Mouse (Mus musculus) urinary bladder, postnatal 25 days (tissue): ENCODE measurements around the gene Cit.

Experiments used
- DNase-seq: peaks from one replicate; pipeline ENCODE4 v3.0.0; 2022; ENCODE audit warnings: low spot score

Cit gene

DNA sequence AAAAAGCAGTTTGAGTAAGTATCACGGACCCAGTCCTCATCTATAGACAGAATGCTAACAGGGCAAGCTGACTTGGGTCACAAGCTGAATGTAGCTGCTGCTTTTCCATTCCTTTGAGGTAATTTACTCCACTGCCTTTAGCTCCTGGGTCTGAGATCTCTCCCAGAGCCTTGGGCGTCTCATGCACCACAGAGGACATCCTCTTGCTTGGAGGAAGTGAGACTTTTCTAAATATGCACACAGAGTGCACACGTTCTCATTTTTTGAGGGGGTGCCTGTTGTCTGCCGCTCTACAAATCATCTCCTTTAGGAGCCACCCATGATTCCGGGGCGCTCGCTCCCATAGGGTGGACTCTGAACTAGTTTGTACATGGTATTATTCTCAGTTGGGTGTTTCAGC is 167.4 kb downstream of the Cit start:
- no peak for DNase-seq

DNA sequence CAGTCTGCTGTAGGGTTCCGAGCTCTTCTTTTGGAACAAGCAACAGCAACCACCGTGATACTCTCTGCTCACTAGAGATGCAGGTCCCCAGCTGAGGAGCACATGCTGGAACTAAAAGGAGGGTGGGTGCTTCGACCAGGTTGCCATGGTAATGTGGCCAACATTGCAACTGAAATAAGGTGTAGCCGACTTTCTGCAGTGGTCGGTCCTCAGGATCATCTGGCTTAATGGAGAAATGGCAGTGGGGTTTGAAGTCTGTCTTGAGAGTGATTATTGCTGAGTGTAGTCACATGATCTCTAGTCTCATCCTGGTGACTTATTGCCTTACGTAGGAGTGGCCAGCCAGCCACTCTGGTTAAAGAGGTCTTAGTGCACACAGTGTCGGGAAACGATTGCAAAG is 168.7 kb downstream of the Cit start:
- no peak for DNase-seq

DNA sequence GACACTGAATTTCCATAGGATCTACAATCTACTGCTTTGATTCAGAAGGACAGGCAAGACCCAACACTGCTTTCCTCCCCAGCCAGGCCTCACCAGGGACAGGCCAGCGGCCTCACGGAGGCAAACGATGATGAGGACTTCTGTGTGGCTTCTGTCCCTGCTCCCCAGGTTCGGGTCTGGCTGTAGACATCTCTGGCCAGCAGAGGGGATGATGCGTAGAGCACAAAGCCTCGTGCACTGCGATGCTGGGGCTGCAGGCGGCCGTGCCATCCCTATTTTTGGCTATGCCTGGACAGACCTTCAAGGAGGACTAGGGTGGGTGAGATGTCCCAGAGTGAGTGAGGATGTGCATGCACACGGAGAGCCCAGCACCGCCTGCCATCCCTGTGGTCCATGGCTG is 169.2 kb downstream of the Cit start:
- no peak for DNase-seq

DNA sequence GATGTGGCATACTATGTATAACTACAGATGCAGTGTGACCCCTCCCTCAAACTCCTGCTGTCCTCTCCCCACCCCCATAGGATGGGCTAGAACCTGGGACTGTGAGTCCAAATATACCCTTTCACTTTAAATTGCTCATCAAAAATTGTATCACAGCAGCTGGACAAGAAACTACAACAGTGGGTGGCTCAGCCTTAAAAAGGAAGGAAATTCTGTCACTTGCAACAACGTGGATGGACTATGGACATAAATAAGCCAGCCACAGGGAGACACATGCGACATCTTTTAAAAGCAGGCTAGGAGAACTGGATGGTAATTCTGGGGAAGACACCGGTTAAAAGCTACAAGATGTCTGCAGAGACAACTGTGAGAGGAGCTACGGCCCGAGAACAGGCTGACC is 171.5 kb downstream of the Cit start:
- DNase-seq = no peak

DNA sequence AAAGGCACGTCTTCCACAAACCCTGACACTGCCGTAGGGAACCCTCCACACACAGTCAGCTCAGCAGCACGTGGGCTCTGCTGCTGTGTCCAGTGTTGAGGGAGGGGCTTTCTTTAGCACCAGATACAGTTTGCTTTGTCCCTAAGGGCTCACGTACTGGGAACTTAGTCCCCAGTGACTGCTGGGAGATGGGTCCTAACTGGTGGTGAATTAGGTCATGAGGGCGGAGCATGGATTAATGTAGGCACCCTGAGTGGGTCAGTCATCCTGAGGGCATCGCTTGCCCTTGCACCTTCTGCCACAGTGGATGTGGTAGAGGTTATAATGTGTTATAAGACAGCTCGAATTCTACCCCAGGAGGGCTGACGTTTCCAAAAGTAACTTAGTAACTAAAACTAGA is 172.3 kb downstream of the Cit start:
- no peak for DNase-seq

GRCm38 (mm10) chr5:116018196-116018595 is 173.1 kb downstream of the Cit start:
- no peak for DNase-seq

DNA sequence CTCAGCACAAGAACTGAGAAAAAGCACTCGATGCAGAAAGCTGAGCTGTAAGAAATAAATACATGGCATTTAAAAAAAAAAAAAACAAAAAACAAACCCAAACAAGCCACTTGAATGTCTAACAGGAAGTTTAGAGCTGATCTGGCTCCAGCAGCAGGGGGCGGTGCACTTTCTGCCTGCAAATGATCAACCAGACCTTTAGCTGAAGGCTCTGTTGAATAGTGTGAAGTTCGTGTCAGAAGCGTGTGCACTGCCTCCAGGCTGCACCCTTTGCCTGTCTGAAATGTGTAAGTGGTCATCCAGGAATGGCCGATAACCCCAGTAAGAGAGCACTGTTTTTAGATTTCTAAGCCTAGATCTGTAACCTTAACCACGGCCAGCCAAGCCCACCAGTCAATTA is 173.7 kb downstream of the Cit start:
- no peak for DNase-seq

GRCm38 (mm10) chr5:116019371-116019770 is 174.3 kb downstream of the Cit start:
- DNase-seq = no peak

DNA sequence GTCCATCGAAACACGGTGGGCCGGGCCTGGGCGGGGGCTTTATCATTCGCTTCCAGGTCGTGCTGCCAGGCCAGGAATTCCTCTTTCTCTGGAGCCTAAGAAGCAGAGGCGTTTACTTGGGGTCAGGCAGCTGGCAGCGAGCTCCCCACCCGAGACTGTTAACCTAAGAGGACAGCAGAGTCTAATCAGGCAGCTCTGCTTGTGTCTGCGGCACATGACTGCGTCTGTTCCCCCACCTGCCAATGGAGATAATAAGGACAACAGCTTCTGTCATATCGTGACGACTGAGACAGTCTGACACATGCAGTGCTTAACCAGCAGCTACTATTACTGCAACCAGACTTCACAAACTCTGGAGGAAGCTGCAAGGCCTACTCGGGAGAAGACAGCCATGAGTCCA is 176.5 kb downstream of the Cit start:
- DNase-seq = no peak

- DNase-seq = no peak
Observed at GRCm38 (mm10) chr5:116022131-116022530, 177.1 kb downstream of the Cit start.

GRCm38 (mm10) chr5:116022658-116023200 is 177.7 kb downstream of the Cit start:
- DNase-seq = no peak

- DNase-seq = no peak
Observed at GRCm38 (mm10) chr5:116023251-116023661, 178.2 kb downstream of the Cit start.

DNA sequence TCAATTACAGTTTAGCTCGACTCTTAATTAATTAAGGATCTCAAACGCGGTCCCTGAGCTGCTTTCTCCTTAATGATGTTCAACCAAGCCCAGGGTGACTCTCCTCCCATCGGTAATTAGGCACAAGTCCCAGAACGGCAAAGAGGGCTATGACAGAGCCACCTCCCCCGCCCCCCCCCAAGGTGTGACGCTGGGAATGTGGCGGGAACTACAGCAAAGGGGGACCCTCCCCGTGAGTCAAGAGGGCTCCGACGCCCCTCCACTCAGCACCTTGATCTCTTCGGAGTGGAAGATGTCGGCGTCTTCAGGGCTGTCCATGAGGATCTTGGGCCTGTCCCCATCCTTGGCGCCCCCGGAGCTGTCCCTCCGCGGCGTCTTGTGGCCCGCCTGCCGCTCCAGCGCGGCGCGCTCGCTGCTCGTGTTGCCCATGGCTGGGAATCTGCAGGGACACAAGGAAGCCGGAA is 178.8 kb downstream of the Cit start:
- DNase-seq = no peak

DNA sequence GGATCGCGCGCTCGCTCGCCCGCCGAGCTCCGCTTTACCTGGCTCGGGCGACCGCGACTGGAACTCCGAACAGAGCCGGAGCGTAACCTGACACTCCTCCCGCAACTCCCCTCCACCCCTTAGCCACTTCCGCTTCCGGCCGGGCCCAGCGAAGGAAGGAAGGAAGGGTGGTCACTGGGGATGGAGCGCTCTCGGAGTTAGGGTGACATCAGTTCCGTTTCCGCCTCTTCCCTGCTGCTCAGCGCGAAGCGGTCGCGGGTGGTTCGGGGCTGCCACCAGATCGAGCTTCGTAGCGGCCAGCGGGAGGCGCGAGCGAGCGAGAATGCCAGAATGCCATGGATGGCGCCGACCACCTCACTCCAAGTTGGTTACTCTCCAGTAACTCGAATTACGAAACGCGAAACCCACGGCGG is 179.3 kb downstream of the Cit start, which contains the start of gene Prkab1:
TSS of gene Prkab1 (minus strand) at position 182 of the 413 bp plus-strand sequence.
- DNase-seq = peak; percentile 87

DNA sequence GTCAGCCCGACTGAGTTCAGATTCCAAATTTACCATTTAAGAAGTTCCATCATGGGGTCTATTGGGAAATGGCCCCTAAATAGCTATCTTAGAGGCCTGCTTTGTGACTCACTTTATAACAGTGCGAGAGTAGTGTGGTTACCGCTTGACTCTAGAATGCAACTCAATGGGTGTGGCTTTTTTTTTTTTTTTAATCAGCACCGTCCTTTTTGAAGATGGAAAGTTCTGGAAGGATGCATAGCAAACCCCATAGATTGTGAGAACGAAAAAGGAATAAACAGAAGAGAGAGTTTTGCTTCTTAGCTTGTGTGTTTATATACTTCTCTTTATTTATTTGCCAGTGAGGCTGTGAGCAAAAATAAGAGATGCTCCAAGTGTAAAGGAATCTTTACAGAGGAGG is 181.0 kb downstream of the Cit start:
- DNase-seq = no peak

- DNase-seq = no peak
Observed at GRCm38 (mm10) chr5:116026561-116026960, 181.5 kb downstream of the Cit start.

DNA sequence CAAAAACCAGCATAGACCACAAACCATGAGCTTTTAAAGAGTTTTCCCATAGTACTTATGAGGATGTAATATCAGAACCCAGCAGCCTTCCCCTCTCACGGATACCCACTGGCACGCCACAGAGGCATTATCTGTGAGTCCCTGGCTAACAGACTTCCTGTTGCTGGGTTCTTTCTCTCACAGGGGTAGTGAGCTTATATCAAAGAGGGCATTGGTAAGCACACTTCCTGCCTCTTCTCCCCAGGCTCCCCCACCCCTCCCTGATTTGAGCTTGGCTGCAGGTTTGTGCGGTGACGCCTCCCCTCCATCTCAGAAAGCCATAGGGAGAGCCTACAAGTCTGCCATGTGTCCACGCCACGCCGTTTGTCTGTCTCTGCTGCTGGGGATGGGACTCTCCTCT is 184.0 kb downstream of the Cit start:
- no peak for DNase-seq

DNA sequence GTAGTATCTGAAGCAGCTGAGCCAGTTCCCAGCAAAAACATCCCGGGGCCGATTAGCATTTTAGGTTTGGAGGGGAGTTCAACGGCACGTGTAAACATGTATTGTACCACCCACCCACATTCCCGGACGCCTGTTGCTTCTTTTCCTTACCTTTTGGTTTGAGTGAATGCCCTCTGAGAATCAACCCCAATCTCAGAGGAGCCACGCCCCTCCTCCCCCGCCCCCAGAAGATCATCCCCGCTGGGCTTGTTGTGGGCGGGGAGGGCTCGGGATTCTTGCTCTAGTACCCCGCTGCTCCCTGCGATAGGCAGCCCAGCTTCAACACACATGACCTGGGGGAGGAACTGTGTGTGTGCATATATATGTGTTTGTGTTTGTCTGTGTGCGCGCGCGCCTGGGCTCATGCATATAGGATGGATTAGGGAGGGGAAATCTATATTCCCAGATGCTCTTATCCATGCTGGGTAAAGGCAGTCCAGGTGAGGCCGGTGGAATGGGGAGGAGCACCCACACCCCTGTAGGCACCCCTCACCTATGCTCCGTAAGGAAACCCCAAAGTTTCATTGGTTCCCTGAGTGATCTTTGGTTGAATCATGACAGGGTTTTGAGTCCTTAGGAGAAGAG is 185.6 kb downstream of the Cit start:
- no peak for DNase-seq

DNA sequence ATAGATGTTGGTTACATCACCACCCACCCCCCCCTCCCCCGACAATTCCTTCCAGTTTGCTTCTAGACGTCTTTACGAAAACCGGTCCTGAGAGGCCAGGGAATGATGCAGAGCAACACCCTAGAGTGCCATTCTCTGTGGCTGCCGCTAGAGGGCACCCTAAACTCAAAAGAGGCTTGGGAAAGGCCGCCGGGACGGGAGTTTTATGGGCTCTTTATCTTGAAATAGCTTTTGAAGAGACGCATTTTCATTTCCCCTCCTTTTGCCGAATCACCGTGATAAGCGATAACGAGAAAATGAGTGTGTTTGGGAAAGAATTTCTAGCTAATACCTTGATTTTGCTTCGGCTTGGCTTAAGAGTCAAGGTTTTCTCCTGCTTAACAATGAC is 186.1 kb downstream of the Cit start:
- DNase-seq = peak; percentile 84

- no peak for DNase-seq
Observed at GRCm38 (mm10) chr5:116036465-116036864, 191.4 kb downstream of the Cit start.

DNA sequence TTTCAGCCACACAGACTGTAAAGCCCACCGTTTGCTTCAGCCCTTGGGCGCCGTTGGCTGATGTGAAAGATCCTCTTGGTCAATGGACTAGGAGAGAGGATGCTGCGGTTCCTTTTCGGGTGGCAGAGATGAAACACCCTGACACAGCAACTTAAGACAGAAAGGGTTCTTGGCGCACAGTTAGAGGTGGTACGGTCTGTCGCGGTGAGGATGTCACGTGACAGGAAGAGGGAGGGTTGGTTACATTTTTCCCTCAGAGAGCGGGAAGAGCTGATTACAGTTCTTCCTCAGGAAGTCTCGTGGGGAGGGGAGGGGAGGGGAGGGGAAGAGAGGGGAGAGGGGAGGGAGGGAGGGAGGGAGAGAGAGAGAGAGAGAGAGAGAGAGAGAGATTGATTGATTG is 192.7 kb downstream of the Cit start:
- no peak for DNase-seq

DNA sequence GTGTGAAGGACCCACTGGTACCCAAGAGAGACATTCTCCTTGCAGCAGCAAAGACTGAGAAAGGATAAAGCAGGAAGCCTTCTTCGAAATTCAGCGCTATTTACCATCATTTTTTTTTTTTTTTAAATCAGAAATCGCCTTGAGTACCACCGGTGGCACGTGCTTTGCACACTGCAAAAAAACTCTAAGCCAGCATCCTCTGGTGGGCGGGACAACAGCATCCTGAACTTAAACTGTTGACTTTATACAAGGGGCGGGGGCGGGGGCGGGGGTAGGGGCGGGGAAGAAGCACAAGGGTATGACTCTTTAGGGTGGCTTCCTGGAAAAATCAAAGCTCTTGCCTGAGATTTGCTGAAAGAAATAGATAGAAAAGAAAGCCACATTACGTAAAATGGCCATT is 194.6 kb downstream of the Cit start:
- DNase-seq = no peak

DNA sequence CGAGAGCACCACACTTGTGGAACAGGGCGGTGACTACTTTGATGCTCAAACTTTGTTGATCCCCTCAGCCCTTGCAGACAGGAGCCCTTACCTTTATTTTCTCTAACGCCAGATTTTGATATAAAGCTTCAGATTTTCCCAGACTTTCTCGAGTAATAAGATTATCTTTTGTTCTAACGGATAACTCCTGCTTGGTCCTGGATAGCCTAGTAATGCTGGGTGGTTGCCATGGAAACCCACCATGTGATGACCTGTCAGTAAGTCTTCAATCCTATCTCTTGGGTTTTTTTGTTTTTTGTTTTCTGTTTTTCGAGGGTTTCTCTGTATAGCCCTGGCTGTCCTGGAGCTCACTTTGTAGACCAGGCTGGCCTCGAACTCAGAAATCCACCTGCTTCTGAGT is 197.2 kb downstream of the Cit start:
- DNase-seq = no peak

DNA sequence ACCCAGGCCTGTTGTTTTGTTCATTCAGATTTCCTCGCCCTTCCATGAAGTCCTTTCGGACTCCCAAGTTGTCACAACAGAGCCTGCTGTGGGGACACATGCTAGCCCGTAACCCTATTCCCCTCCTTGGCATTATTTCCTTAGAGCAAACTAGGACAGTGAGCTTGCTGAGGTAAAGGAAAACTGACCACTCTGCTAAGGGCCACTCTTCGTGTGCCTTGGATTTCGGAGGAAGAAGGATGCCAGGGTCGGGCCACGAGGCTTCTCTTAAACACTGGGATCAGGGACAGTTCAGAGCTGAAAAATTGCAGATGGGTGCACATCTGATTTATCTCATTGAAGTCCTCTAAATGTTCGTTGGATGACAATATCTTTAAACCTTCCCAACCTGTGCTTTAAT is 200.5 kb downstream of the Cit start:
- DNase-seq = no peak
